Mouse (Mus musculus) adrenal gland, adult (tissue): ENCODE data around the gene Nfat5.

Experiments used
- DNase-seq, 2 experiments: peaks; one replicate each; pipeline ENCODE4 v3.0.0; 2022 to 2023; ENCODE audit warnings: low spot score in 1 of 2; ENCODE audit not compliant: inconsistent age in 2 of 2

The Nfat5 gene

DNA sequence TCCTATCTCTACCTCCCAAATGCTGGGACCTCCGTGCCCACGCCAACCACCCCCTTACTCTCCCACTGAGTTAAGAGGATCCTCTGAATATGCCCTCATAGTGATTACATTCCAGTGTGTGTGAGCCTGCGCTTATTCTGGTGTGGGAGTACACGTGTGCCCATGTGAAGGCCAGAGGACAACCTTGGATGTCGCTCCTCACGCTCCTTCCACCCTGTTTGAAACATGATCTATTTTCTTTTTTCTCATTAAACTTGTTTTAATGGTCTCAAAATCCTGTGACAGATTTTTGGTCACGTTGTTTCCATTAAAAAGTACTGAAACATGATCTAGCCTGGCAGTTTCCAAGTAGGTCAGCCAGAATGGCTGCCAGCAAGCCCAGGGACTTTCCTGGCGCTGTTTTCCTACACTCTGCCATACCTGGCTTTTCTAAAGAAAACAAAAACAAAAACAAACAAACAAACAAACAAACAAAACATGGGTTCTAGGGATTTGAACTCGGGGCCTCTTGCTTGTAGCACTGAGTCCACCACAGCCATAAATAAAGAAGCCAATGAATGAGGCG, 102.9 kb downstream of the Nfat5 start:
- DNase-seq, result peak; percentile 50 to 72

GRCm38 (mm10) chr8:107397665-107398064, 104.4 kb downstream of the Nfat5 start:
- no peak for DNase-seq

GRCm38 (mm10) chr8:107399495-107399894, 106.2 kb downstream of the Nfat5 start:
- no peak for DNase-seq

DNA sequence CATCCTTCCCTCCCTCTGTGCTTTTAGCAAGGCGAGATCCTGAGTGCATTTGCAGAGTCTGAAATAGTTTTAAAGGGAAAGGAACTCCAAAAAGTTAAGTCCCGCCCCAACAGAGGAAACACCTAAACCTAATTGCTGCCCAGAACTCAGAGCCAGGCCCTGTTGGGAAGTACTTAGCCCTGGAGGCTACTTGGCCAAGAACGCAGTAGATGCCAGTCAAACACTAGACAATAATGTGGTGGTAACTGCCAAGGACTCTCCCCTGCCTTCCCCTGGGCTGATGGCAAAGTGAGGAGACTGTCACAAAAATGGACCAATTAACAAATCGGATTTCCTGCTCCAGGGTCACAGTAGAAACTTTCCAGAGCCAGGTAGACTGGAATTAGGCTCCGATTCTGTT, 108.6 kb downstream of the Nfat5 start:
- DNase-seq, result no peak

- DNase-seq, result peak; percentile 79 to 88
Measured at GRCm38 (mm10) chr8:107403038-107403781, 109.9 kb downstream of the Nfat5 start, which contains the start of gene Nqo1. Nqo1 (minus strand) TSS chr8:107403206.

DNA sequence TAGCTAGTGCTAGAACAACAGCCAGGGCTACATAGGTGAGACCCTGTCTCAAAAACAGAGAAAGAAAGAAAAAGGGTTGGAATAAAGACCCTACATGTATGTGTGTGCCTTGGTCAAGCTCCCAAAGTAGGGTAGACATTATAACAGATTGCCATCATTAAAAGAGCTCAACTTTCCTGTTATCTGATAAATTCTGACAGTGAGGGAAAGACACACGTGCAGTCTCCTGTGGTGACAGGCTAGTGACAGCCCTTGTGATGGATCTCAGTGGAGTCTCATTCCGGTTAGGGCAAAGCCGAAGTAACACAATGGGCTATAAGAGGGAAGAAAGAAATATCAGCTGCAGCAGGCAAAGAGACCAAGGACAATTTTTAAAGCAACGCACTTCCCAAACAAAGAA, 110.8 kb downstream of the Nfat5 start:
- DNase-seq, result no peak

DNA sequence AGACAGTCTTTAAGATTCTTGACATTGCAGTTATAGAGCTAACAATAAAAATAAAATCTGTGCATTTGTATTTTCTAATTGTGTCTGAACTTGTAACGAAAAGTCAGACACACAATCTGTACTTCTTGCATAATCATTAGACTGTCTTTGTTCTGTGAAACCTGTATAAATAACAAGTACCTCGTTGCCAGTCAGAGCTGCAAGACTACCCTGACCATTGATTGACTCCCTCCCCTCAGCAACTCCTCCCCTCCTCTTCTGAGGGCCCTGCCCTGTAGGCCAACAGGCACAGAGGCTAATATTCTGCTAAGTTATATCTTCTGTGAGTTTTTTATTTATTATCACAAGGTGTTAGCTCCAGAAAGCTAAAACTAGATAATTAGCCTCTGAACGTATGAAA, 112.7 kb downstream of the Nfat5 start:
- DNase-seq, result no peak

GRCm38 (mm10) chr8:107411391-107411790, 118.1 kb downstream of the Nfat5 start:
- DNase-seq, result peak in 1 of 2 experiments; percentile 62

DNA sequence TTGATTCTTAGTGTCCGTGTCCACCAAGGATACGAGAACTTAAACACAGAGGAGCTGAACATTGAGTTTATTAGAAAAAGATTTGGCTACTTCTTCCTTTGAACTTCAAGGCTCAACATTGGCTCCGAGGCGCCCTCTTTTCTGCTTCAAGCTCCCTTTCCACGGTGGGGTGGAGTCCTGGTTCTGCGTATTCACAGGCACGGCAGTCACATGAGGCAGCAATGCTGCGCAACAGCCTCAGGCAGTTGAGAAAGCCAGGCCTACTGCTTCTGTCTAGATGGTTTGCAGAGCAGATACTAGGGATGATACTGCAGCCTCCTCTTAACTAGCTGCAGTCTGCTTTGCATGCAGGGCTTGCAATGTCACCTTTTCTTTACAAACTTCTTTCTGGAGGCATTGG, 119.3 kb downstream of the Nfat5 start:
- DNase-seq, result no peak

GRCm38 (mm10) chr8:107413881-107414280, 120.6 kb downstream of the Nfat5 start:
- no peak for DNase-seq

DNA sequence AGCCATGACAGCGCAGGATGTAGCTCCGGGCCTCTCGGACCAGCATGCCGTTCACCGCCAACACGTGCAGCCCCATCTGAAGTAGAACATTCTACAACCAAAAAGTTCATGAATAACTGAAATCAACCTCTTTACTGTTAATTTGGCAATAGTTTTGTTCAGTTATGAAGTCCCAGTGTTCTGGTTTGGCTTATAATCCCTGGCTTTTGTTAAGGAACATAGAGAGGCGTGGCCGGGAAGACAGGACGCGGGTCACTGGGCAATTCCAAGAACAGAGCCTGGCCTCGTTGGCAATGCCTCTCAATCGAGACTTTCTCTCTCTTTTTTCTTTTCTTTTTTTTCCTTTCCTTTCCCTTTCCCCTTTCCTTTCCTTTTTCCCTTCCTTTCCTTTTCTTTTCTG, 123.7 kb downstream of the Nfat5 start:
- DNase-seq, result no peak

GRCm38 (mm10) chr8:107424176-107424575, 130.9 kb downstream of the Nfat5 start:
- DNase-seq, result peak in 1 of 2 experiments; percentile 35

DNA sequence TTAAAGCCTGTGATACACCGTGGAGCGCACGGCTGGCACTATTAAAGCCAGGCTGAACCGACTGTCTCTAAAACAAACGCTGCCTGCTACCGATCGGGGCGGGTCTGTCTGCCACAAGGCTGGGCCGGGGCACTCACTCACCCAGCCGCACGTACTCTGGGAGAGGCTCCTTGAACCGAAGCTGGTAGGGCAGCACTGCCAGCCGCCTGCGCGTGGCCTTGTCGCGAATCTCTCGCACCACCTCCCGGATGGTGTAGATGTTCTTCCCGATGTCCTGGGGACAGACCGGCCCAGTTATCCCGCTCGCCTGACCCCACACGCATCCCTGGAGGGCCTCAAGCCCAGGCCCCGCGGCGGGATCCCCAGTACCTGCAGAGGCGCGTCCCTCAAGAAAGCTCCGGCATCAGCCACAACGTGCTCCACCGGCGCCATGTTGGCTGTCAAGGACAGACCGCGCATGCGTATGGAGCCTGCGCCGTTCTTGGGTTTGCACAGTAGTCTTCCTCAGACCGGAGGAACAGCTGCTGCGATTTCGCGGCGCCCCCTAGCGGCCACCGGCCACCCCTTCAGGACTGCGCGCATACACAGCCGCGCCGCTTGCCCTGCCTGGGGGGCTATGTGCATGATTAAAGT, 131.4 kb downstream of the Nfat5 start, which contains the start of gene Nob1:
Gene Nob1, minus strand, starts transcription at position 455 of the 633 bp plus-strand sequence.
- DNase-seq, result peak; percentile 97 to 99

DNA sequence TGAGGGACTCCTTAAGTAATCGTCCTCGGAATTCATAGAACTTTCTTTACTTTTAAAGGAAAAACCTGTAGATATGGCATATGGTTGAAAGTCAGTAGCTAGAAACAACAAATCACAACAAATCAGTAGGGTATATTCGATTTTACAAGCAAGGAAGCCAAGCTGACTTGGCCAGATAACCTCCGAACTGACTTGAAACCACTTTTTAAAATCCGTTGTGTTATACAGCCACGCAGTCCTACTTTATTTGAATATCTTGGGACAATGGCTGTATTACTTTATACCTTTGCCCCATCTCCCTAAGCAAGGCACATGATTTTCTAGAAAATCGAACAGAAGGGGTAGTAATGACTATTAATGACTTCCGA, 131.9 kb downstream of the Nfat5 start:
- no peak for DNase-seq
